Mouse (Mus musculus): ENCODE data around the gene Palm. TPM values are rescaled to one million over a fixed set of nuclear protein-coding genes. Genes with fewer than 3 reads are reported as not detected.

Gene Palm
- polyA plus RNA-seq (2015; fragmentation: Illumina TruSeq; extraction: RNeasy Lipid Tissue Mini Kit (QIAGEN cat#74804); ENCODE audit: insufficient read depth, low read depth, low replicate concordance): 13.2 TPM

DNA sequence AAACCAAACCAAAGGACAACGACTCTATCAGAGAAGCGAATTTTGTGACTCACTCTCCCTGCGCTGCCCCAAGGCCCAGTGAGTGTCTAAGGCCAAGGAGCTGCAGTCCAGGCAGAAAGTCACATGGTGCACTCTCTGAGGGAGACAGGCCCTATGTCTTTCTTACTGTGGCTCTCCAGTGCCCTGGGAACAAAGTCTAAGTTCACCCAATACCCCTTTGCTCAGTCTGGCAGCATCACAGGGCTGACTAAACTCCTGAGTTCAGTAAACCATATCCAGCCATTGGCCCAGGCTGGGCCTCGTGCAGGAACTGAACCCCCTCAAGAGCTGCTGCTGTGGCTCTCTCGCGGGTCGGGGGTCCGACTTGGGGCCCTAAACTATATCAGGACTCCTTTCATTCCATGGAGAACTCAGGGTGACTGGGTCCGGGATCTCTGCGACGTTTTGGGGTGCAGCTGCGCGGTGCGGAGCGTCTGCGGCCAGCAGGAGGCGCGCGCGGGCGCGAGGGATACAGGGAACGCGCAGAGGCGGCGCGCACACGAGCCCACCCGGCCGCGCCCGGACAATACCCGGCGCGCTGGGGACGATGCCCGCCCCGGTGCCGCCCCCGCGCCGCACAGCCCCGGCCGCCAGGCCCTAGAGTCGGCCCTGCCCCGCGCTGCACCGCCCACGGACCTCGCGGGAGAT, at the start of gene Palm:
Gene Palm, plus strand, starts transcription at position 522 of the 687 bp plus-strand sequence.

GRCm38 (mm10) chr10:79745898-79746773, 47.2 kb upstream of the Palm start, which contains the start of gene Polrmt:
Gene Polrmt, minus strand, starts transcription at chr10:79746581.

DNA sequence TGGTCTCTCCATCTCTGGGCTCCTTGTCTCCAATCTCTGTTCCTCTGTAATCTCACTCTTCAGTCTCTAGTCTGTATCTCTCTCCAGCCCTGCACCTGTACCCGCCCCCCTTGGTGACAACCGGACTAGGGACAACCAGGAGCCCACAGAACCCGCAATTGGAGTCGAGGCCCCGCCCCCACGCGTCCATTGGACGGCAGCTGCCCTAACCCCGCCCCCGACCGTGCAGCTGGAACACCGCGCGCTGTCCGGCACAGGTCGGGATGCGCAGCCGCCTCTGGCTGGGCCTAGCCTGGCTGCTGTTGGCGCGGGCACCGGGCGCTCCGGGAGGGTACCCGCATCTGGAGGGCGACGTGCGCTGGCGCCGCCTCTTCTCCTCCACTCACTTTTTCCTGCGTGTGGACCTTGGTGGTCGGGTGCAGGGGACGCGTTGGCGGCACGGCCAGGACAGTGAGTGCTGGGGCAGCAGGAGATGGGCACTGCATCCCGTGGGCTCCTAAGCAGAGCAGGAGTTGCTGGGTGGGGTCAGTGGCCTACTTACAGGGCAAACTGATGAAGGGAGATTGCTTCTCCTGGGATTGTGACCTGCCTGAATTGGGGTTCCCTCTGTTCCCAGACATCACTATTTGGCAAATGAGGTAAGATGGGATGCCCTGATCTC, 38.4 kb upstream of the Palm start, which contains the start of gene Fgf22:
Gene Fgf22, plus strand, starts transcription at position 221 of the 661 bp plus-strand sequence.

GRCm38 (mm10) chr10:79766508-79767325, 26.7 kb upstream of the Palm start, which contains the start of gene Rnf126:
Gene Rnf126, minus strand, starts transcription at chr10:79766952.

DNA sequence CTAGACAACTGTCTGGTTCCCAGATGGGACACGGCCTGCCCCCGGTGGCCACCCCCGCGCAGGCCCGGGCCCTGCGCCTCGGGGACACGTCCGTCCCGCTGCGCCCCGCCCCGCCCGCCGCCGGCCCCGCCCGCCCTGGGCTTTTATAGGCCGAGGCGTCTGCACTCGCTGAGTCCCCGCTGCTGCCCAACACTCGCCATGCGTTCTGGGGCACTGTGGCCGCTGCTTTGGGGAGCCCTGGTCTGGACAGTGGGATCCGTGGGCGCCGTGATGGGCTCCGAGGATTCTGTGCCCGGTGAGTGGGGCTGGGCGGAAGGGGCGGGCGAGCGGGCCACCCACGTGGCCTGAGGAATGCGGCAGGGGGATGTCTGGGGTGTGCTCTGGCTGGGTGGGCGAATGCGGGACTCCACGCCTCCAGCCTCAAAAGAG, 16.3 kb upstream of the Palm start, which contains the start of gene Fstl3:
Gene Fstl3, plus strand, starts transcription at position 170 of the 429 bp plus-strand sequence.

DNA sequence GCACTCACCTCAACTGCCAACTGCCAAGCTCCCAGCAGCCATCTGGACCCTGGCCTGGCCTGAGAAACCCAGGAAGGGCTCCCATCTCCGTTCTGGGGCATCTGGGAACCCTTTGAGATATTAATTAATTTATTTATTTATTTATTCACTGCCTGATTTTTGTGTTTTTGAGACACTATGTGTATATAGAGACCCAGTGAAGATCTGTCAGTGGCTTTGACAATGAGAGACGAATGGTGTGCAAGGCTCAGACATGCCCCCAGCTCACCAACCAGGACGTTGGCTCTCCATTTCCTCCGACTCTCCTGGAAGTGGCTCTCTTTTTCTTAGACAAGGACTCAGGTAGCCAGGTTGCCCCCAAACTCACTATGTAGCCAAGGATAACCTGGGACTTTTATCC, 2.5 kb upstream of the Palm start, which contains the start of gene Prss57:
Gene Prss57, minus strand, starts transcription at position 101 of the 400 bp plus-strand sequence.

GRCm38 (mm10) chr10:79820782-79821181, 27.4 kb downstream of the Palm start, which contains the start of gene Misp:
Gene Misp, plus strand, starts transcription at chr10:79820989.

GRCm38 (mm10) chr10:79853860-79854795, 60.8 kb downstream of the Palm start, which contains the start of gene Ptbp1:
Gene Ptbp1, plus strand, starts transcription at chr10:79854427.

Other genes starting within 250 kb of the Palm start
- 10.7 TPM for gene Mier2, start 238.4 kb upstream of the Palm start, polyA plus RNA-seq (2015; fragmentation: Illumina TruSeq; extraction: RNeasy Lipid Tissue Mini Kit (QIAGEN cat#74804); ENCODE audit: insufficient read depth, low read depth, low replicate concordance)
- gene Theg, start 206.2 kb upstream of the Palm start, polyA plus RNA-seq (2015; fragmentation: Illumina TruSeq; extraction: RNeasy Lipid Tissue Mini Kit (QIAGEN cat#74804); ENCODE audit: insufficient read depth, low read depth, low replicate concordance): not detected
- 0.61 TPM for gene C2cd4c, start 179.5 kb upstream of the Palm start, polyA plus RNA-seq (2015; fragmentation: Illumina TruSeq; extraction: RNeasy Lipid Tissue Mini Kit (QIAGEN cat#74804); ENCODE audit: insufficient read depth, low read depth, low replicate concordance)
- 3.3 TPM for gene Shc2, start 155.7 kb upstream of the Palm start, polyA plus RNA-seq (2015; fragmentation: Illumina TruSeq; extraction: RNeasy Lipid Tissue Mini Kit (QIAGEN cat#74804); ENCODE audit: insufficient read depth, low read depth, low replicate concordance)
- not detected for gene Odf3l2, start 147.8 kb upstream of the Palm start, polyA plus RNA-seq (2015; fragmentation: Illumina TruSeq; extraction: RNeasy Lipid Tissue Mini Kit (QIAGEN cat#74804); ENCODE audit: insufficient read depth, low read depth, low replicate concordance)
- not detected for gene Madcam1, start 129.0 kb upstream of the Palm start, polyA plus RNA-seq (2015; fragmentation: Illumina TruSeq; extraction: RNeasy Lipid Tissue Mini Kit (QIAGEN cat#74804); ENCODE audit: insufficient read depth, low read depth, low replicate concordance)
- gene Tpgs1, start 124.2 kb upstream of the Palm start, polyA plus RNA-seq (2015; fragmentation: Illumina TruSeq; extraction: RNeasy Lipid Tissue Mini Kit (QIAGEN cat#74804); ENCODE audit: insufficient read depth, low read depth, low replicate concordance): 4.6 TPM
- 47.7 TPM for gene Cdc34, start 111.4 kb upstream of the Palm start, polyA plus RNA-seq (2015; fragmentation: Illumina TruSeq; extraction: RNeasy Lipid Tissue Mini Kit (QIAGEN cat#74804); ENCODE audit: insufficient read depth, low read depth, low replicate concordance)
- gene Gzmm, start 104.6 kb upstream of the Palm start, polyA plus RNA-seq (2015; fragmentation: Illumina TruSeq; extraction: RNeasy Lipid Tissue Mini Kit (QIAGEN cat#74804); ENCODE audit: insufficient read depth, low read depth, low replicate concordance): 0.74 TPM
- 168 TPM for gene Bsg, start 89.1 kb upstream of the Palm start, polyA plus RNA-seq (2015; fragmentation: Illumina TruSeq; extraction: RNeasy Lipid Tissue Mini Kit (QIAGEN cat#74804); ENCODE audit: insufficient read depth, low read depth, low replicate concordance)
- 0.83 TPM for gene Hcn2, start 76.9 kb upstream of the Palm start, polyA plus RNA-seq (2015; fragmentation: Illumina TruSeq; extraction: RNeasy Lipid Tissue Mini Kit (QIAGEN cat#74804); ENCODE audit: insufficient read depth, low read depth, low replicate concordance)
- gene Polrmt, start 47.0 kb upstream of the Palm start, polyA plus RNA-seq (2015; fragmentation: Illumina TruSeq; extraction: RNeasy Lipid Tissue Mini Kit (QIAGEN cat#74804); ENCODE audit: insufficient read depth, low read depth, low replicate concordance): 29.7 TPM
- gene Fgf22, start 38.5 kb upstream of the Palm start, polyA plus RNA-seq (2015; fragmentation: Illumina TruSeq; extraction: RNeasy Lipid Tissue Mini Kit (QIAGEN cat#74804); ENCODE audit: insufficient read depth, low read depth, low replicate concordance): not detected
- 22.3 TPM for gene Rnf126, start 26.6 kb upstream of the Palm start, polyA plus RNA-seq (2015; fragmentation: Illumina TruSeq; extraction: RNeasy Lipid Tissue Mini Kit (QIAGEN cat#74804); ENCODE audit: insufficient read depth, low read depth, low replicate concordance)
- gene Fstl3, start 16.3 kb upstream of the Palm start, polyA plus RNA-seq (2015; fragmentation: Illumina TruSeq; extraction: RNeasy Lipid Tissue Mini Kit (QIAGEN cat#74804); ENCODE audit: insufficient read depth, low read depth, low replicate concordance): 7.2 TPM
- not detected for gene Prss57, start 2.6 kb upstream of the Palm start, polyA plus RNA-seq (2015; fragmentation: Illumina TruSeq; extraction: RNeasy Lipid Tissue Mini Kit (QIAGEN cat#74804); ENCODE audit: insufficient read depth, low read depth, low replicate concordance)
- 1.3 TPM for gene Misp, start 27.4 kb downstream of the Palm start, polyA plus RNA-seq (2015; fragmentation: Illumina TruSeq; extraction: RNeasy Lipid Tissue Mini Kit (QIAGEN cat#74804); ENCODE audit: insufficient read depth, low read depth, low replicate concordance)
- 39.5 TPM for gene Ptbp1, start 60.9 kb downstream of the Palm start, polyA plus RNA-seq (2015; fragmentation: Illumina TruSeq; extraction: RNeasy Lipid Tissue Mini Kit (QIAGEN cat#74804); ENCODE audit: insufficient read depth, low read depth, low replicate concordance)
- gene Prtn3, start 80.9 kb downstream of the Palm start, polyA plus RNA-seq (2015; fragmentation: Illumina TruSeq; extraction: RNeasy Lipid Tissue Mini Kit (QIAGEN cat#74804); ENCODE audit: insufficient read depth, low read depth, low replicate concordance): 1.1 TPM
- 2.6 TPM for gene Plppr3, start 81.1 kb downstream of the Palm start, polyA plus RNA-seq (2015; fragmentation: Illumina TruSeq; extraction: RNeasy Lipid Tissue Mini Kit (QIAGEN cat#74804); ENCODE audit: insufficient read depth, low read depth, low replicate concordance)
- not detected for gene Elane, start 92.7 kb downstream of the Palm start, polyA plus RNA-seq (2015; fragmentation: Illumina TruSeq; extraction: RNeasy Lipid Tissue Mini Kit (QIAGEN cat#74804); ENCODE audit: insufficient read depth, low read depth, low replicate concordance)
- 168 TPM for gene Cfd, start 97.3 kb downstream of the Palm start, polyA plus RNA-seq (2015; fragmentation: Illumina TruSeq; extraction: RNeasy Lipid Tissue Mini Kit (QIAGEN cat#74804); ENCODE audit: insufficient read depth, low read depth, low replicate concordance)
- gene Med16, start 115.4 kb downstream of the Palm start, polyA plus RNA-seq (2015; fragmentation: Illumina TruSeq; extraction: RNeasy Lipid Tissue Mini Kit (QIAGEN cat#74804); ENCODE audit: insufficient read depth, low read depth, low replicate concordance): 4.0 TPM
- gene Gm26602, start 117.3 kb downstream of the Palm start, polyA plus RNA-seq (2015; fragmentation: Illumina TruSeq; extraction: RNeasy Lipid Tissue Mini Kit (QIAGEN cat#74804); ENCODE audit: insufficient read depth, low read depth, low replicate concordance): not detected
- not detected for gene Kiss1r, start 123.4 kb downstream of the Palm start, polyA plus RNA-seq (2015; fragmentation: Illumina TruSeq; extraction: RNeasy Lipid Tissue Mini Kit (QIAGEN cat#74804); ENCODE audit: insufficient read depth, low read depth, low replicate concordance)
- 19.0 TPM for gene R3hdm4, start 127.6 kb downstream of the Palm start, polyA plus RNA-seq (2015; fragmentation: Illumina TruSeq; extraction: RNeasy Lipid Tissue Mini Kit (QIAGEN cat#74804); ENCODE audit: insufficient read depth, low read depth, low replicate concordance)
- gene Arid3a, start 133.5 kb downstream of the Palm start, polyA plus RNA-seq (2015; fragmentation: Illumina TruSeq; extraction: RNeasy Lipid Tissue Mini Kit (QIAGEN cat#74804); ENCODE audit: insufficient read depth, low read depth, low replicate concordance): 1.0 TPM
- 6.9 TPM for gene Wdr18, start 166.6 kb downstream of the Palm start, polyA plus RNA-seq (2015; fragmentation: Illumina TruSeq; extraction: RNeasy Lipid Tissue Mini Kit (QIAGEN cat#74804); ENCODE audit: insufficient read depth, low read depth, low replicate concordance)
- not detected for gene Grin3b, start 177.1 kb downstream of the Palm start, polyA plus RNA-seq (2015; fragmentation: Illumina TruSeq; extraction: RNeasy Lipid Tissue Mini Kit (QIAGEN cat#74804); ENCODE audit: insufficient read depth, low read depth, low replicate concordance)
- 36.8 TPM for gene Tmem259, start 190.8 kb downstream of the Palm start, polyA plus RNA-seq (2015; fragmentation: Illumina TruSeq; extraction: RNeasy Lipid Tissue Mini Kit (QIAGEN cat#74804); ENCODE audit: insufficient read depth, low read depth, low replicate concordance)
- 13.6 TPM for gene Cnn2, start 195.0 kb downstream of the Palm start, polyA plus RNA-seq (2015; fragmentation: Illumina TruSeq; extraction: RNeasy Lipid Tissue Mini Kit (QIAGEN cat#74804); ENCODE audit: insufficient read depth, low read depth, low replicate concordance)
- 6.0 TPM for gene Abca7, start 202.9 kb downstream of the Palm start, polyA plus RNA-seq (2015; fragmentation: Illumina TruSeq; extraction: RNeasy Lipid Tissue Mini Kit (QIAGEN cat#74804); ENCODE audit: insufficient read depth, low read depth, low replicate concordance)
- gene Arhgap45, start 223.1 kb downstream of the Palm start, polyA plus RNA-seq (2015; fragmentation: Illumina TruSeq; extraction: RNeasy Lipid Tissue Mini Kit (QIAGEN cat#74804); ENCODE audit: insufficient read depth, low read depth, low replicate concordance): 4.5 TPM
- gene Polr2e, start 246.2 kb downstream of the Palm start, polyA plus RNA-seq (2015; fragmentation: Illumina TruSeq; extraction: RNeasy Lipid Tissue Mini Kit (QIAGEN cat#74804); ENCODE audit: insufficient read depth, low read depth, low replicate concordance): 33.6 TPM

Measured in pancreas, adult 10 weeks (tissue).